9 mouse cellular contexts compared by ENCODE assay signal in the genomic region with DNA sequence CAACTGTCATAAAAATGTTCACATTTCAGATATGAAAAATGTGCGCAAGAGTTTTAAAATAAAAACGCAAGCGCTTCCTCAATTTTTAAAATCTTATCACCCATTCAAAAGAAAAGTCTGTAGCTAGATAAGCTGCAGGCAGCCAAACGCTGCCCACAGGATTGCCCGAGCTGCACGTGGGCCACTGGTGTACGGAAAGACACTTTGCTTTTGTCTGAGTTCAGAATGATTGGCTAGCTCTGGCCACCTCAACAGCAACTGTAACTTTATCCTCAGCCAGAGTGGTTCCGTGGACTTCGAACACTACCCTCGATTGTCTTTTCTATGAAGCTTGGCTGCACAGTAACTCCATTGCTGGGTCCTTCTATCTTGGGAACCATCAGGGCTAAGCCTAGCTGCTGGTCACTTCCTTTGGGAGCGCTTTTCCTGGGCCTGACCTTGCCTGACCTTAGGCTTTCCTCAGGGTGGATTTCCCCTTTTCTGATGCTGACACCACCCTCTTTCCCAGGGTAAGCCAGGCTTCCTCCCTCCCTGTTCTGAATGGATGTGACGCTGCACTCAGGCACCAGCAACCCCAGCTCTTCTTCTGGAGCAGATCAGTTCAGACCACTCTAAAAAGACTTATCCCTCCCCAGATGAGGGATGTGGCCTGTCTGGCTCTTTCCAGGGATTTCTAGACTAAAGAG.
A peak's percentile ranks its signal among the peaks of the same experiment; 100 is the strongest.
DNase-seq lines count a peak whose midpoint lies in the region; ATAC-seq lines count a peak whose summit lies in the region.
"Had no signal": no experiment of that assay in that cellular context is flagged by ENCODE, and none has a peak within 500 bp of the region (broad histone marks: within the 10 kb centered on the region; RNA-seq: fewer than 3 reads in every experiment).

No protein-coding gene starts in this region.

- no peaks in the 10 kb centered on the region for H3K27me3 ChIP-seq in hindbrain, embryonic 14.5 days (ENCODE audit: control insufficient read depth, insufficient read depth, low read length)
- H3K27me3 ChIP-seq in hindbrain, embryonic 13.5 days: no peaks in the 10 kb centered on the region
- no peaks in the 10 kb centered on the region for H3K27me3 ChIP-seq in hindbrain, embryonic 11.5 days (ENCODE audit: control insufficient read depth, insufficient read depth, low read length)

- H3K36me3 ChIP-seq in hindbrain, embryonic 14.5 days (replicated peaks; ENCODE audit: control insufficient read depth, insufficient read depth): no peaks in the 10 kb centered on the region
- no peaks in the 10 kb centered on the region for H3K36me3 ChIP-seq in hindbrain, embryonic 13.5 days
- H3K36me3 ChIP-seq in hindbrain, embryonic 11.5 days (ENCODE audit: control insufficient read depth, insufficient read depth, low read length): no peaks in the 10 kb centered on the region

- no peak for ATAC-seq in hindbrain, embryonic 14.5 days (ENCODE audit: low FRiP score)
- ATAC-seq in hindbrain, embryonic 13.5 days (ENCODE audit: low FRiP score): no peak
- peak; percentile 29 for ATAC-seq in granulocyte monocyte progenitor cell, adult 5-6 weeks (replicated peaks; ENCODE audit: poor library complexity, severe bottlenecking)
- peak; percentile 26 for ATAC-seq in megakaryocyte, adult 5-6 weeks (ENCODE audit: poor library complexity, severe bottlenecking)
- ATAC-seq in CD4-positive, CD25-positive, alpha-beta regulatory T cell, adult 4 months: no peak
- ATAC-seq in cerebellum, adult (ENCODE audit: insufficient number of reproducible peaks, low FRiP score, low TSS enrichment): no peak
- ATAC-seq in hindbrain, embryonic 11.5 days (ENCODE audit: low FRiP score): no peak

- 0 out of 2 replicates have a peak overlapping the region, but pooled peaks have one; percentile 14 for H3K27ac ChIP-seq in hindbrain, embryonic 14.5 days
- no peak overlapping the region for H3K27ac ChIP-seq in hindbrain, embryonic 13.5 days
- no peak overlapping the region for H3K27ac ChIP-seq in hindbrain, embryonic 11.5 days (ENCODE audit: low read depth, low read length)

- no peak for DNase-seq in hindbrain, embryonic 14.5 days (ENCODE audit: low spot score)
- peak; percentile 28 for DNase-seq in kidney, adult 8-10 months
- no peak for DNase-seq in hindbrain, embryonic 11.5 days (ENCODE audit: low spot score)
- DNase-seq: adrenal gland, postnatal 25 days had no signal

- no peak overlapping the region for H3K4me2 ChIP-seq in hindbrain, embryonic 14.5 days (replicated peaks)
- H3K4me2 ChIP-seq in hindbrain, embryonic 13.5 days: no peak overlapping the region
- no peak overlapping the region for H3K4me2 ChIP-seq in hindbrain, embryonic 11.5 days (replicated peaks; ENCODE audit: low read depth, low read length)

- no peak overlapping the region for H3K9ac ChIP-seq in hindbrain, embryonic 14.5 days
- no peak overlapping the region for H3K9ac ChIP-seq in hindbrain, embryonic 13.5 days
- no peak overlapping the region for H3K9ac ChIP-seq in hindbrain, embryonic 11.5 days (ENCODE audit: low read depth, low read length)

- 65% methylated on average over 12 of the region's 12 CpGs for WGBS in hindbrain, embryonic 14.5 days
- 68% methylated on average over 12 of the region's 12 CpGs for WGBS in hindbrain, embryonic 13.5 days
- WGBS in hindbrain, embryonic 11.5 days: 60% methylated on average over 12 of the region's 12 CpGs

- H3K4me1 ChIP-seq in hindbrain, embryonic 14.5 days (replicated peaks; ENCODE audit: control insufficient read depth, insufficient read depth, low read length): peaks cover 10% of the 10 kb centered on the region
- peaks cover 28% of the 10 kb centered on the region for H3K4me1 ChIP-seq in hindbrain, embryonic 13.5 days (replicated peaks)
- no peaks in the 10 kb centered on the region for H3K4me1 ChIP-seq in hindbrain, embryonic 11.5 days (replicated peaks; ENCODE audit: control insufficient read depth, insufficient read depth, low read length)

- no peak overlapping the region for H3K4me3 ChIP-seq in hindbrain, embryonic 14.5 days (replicated peaks; ENCODE audit: low read length)
- H3K4me3 ChIP-seq in hindbrain, embryonic 13.5 days: no peak overlapping the region
- no peak overlapping the region for H3K4me3 ChIP-seq in hindbrain, embryonic 11.5 days (ENCODE audit: low read depth, low read length)

- no peaks in the 10 kb centered on the region for H3K9me3 ChIP-seq in hindbrain, embryonic 14.5 days (ENCODE audit: control insufficient read depth, low read length)
- H3K9me3 ChIP-seq in hindbrain, embryonic 13.5 days: no peaks in the 10 kb centered on the region
- no peaks in the 10 kb centered on the region for H3K9me3 ChIP-seq in hindbrain, embryonic 11.5 days (ENCODE audit: control insufficient read depth, low read length)

Comparison
In these comparisons a context has a peak if more than half of its experiments do, and no peak if none do; other contexts are left out.
1. ATAC-seq: peak in granulocyte monocyte progenitor cell, adult 5-6 weeks (single experiment) and megakaryocyte, adult 5-6 weeks (single experiment); none in hindbrain, embryonic 14.5 days (single experiment), hindbrain, embryonic 13.5 days (single experiment), CD4-positive, CD25-positive, alpha-beta regulatory T cell, adult 4 months (single experiment), cerebellum, adult (single experiment) and hindbrain, embryonic 11.5 days (single experiment).
2. DNase-seq: peak in kidney, adult 8-10 months (2 of 2); none in hindbrain, embryonic 14.5 days (single experiment) and hindbrain, embryonic 11.5 days (single experiment).